Mouse (Mus musculus) spleen, postnatal 4 days (tissue): ENCODE results near the gene Agap1.
A peak's percentile ranks its signal among the peaks of the same experiment; 100 is the strongest.
"Not testable (repeated sequence)": the region's sequence is repeated elsewhere in the genome, so short reads cannot be mapped to it uniquely, and the experiment has no call there.

ENCODE experiments used
- DNase-seq, 2 experiments: peaks; one replicate each; pipeline ENCODE4 v3.0.0; 2022; ENCODE audit warnings: low spot score in 2 of 2

The Agap1 gene

GRCm38 (mm10) chr1:89501891-89502290 lies 47.3 kb downstream of the Agap1 start:
- not testable (repeated sequence) for DNase-seq

- no peak for DNase-seq
Measured at GRCm38 (mm10) chr1:89509196-89509595, 54.6 kb downstream of the Agap1 start.

- no peak for DNase-seq
Measured at GRCm38 (mm10) chr1:89509763-89510340, 55.2 kb downstream of the Agap1 start.

DNA sequence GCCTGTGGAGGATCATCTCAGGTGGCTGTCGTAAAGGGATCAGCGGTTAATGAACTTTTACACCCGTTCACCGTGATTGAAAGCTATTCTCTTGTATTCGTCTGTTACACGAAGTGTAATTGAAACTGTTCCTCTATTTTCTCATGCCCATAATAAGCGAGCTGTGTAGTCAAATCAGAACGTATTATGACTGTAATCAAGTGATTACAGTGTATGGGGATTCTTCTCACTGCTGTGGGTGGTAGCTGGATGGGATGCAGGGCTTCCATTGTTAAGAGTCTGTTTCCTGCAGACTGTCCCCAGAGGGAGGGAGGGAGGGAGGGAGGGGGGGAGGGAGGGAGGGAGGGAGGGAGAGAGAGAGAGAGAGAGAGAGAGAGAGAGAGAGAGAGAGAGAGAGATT lies 56.1 kb downstream of the Agap1 start:
- no peak for DNase-seq

DNA sequence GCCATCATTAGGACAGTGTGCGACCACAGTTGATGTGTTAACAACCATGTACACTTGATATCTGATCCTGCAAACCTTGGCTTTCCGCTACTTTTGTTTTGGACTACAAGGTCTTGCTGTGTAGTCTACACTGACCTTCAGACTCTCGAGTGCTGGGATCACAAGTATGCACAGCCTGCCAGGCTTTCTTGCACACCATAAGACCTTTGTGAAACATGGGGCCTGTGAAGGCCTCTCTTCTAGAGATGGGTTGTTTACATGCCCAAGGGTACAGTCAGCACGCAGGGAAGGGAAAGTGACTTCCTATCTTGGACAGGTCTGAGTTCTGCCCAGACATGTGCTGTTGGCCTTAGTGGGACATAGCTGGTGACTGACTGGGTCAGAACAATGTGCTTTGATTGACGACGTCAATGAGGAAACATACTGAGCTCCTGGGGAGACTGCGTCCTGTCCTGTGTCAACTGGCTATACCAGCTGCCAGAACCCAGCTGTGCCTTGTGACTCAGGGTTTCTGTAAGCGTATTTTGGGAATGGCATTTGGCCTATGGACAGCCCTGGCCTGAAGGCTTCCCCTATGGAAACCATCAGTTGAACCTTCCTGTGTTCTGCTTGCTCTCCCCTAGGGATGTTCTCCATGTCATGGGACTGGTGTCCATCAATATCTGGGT lies 59.1 kb downstream of the Agap1 start:
- no peak for DNase-seq

GRCm38 (mm10) chr1:89515808-89516560 lies 61.4 kb downstream of the Agap1 start:
- no peak for DNase-seq

GRCm38 (mm10) chr1:89517817-89518216 lies 63.2 kb downstream of the Agap1 start:
- DNase-seq, result no peak

DNA sequence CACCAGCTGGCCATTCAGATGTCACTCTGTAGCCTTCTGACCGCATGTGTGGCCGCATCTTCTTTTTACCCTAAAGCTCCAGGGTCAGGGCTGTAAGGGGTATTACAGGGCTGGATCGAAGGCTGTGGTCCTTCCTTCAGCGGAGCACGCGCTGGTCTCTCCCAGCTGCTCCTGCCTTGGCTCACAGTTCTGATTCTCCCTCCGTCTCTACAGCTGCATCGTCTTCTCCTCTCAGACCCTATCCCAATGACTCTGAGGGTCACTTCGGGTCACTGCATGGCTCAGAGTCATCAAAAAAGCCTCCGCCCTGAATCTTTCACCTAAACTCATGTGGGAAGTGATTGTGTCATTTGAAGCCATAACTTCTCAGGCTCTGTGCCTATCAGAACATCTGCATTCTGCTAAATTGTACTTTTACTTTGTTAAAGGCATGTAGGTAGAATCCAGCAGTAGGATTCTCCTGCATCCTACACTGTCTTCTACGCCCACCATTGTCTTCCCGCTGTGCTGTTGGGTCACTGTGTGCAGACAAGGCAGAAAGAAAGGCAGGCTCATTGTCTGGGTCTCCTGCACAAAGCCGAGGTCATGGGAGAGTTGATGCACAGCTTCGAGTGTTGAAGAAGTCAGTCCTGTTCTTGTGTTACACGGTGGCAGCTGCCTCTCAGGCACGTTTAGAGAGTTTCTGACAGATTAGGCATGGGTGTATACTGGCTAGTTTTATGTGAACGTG lies 65.5 kb downstream of the Agap1 start:
- no peak for DNase-seq

- DNase-seq, result no peak
Measured at GRCm38 (mm10) chr1:89521406-89521805, 66.8 kb downstream of the Agap1 start.

- no peak for DNase-seq
Measured at GRCm38 (mm10) chr1:89521935-89522535, 67.4 kb downstream of the Agap1 start.

DNA sequence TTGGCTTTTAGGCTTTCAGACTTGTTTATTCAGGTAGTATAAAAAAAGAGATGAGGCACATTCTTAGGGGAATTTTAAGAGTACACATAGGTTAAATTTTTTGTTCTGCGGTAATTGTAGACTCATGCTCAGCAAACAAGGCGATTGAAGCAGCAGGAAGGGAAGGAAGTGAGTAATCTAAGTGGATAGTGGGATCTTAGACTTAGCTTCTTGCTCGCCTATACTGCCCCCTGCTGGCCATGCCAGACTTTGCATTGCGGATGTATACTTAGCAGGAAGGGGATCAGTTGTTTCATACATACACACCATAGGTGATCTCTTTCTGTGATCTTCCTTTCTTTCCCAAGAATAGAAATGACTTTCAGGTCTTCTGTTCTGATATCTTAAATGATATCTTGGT lies 69.8 kb downstream of the Agap1 start:
- peak; percentile 73 to 91 for DNase-seq

DNA sequence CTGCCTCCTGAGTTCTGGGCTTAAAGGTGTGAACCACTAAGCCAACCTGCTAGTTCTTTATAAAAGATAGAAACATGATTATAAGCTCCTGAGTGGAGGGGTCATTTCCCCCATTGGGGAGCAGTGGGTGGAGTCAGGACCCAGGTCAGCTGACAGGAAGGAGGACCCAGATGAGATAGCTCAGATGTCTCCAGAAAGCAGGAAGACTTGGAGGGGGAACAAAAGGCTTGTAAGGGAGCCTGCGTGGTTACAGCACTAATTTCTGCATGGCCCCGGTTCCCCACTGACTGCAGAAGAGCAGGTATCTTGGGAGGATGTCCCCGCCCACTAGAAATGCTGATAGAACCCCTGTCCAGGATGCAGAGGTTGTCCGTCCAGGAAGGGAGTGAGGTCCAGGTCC lies 70.4 kb downstream of the Agap1 start:
- no peak for DNase-seq

GRCm38 (mm10) chr1:89525825-89526224 lies 71.2 kb downstream of the Agap1 start:
- no peak for DNase-seq

DNA sequence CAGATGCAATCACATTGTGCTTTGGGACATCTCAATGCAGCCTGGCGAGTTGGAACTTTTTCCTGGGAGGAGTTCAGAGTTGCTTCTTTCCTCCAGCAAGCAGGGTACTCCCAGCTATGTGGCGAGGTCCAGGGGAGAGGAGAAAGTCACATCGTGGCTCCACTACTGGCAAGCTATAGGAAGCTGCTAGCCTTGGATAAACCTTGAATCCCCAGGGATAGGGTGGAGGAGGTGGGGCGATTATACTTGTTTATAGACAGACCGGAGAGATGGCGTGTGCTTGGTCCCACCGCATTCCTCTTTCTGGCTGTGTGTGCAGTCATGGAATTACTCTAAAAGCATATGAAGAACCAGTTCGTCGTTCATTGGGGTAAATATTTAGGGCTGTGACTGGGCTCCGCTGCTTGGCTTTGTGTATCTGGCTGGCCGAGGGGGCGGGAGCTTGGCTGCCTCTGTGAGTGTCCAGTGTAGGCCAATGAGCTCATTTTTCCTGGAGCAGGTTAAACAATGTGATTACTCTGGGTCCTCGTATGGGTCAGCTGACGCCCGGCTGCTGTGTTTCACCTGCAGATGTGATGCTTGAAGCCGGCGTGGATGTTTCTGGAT lies 74.2 kb downstream of the Agap1 start:
- no peak for DNase-seq

DNA sequence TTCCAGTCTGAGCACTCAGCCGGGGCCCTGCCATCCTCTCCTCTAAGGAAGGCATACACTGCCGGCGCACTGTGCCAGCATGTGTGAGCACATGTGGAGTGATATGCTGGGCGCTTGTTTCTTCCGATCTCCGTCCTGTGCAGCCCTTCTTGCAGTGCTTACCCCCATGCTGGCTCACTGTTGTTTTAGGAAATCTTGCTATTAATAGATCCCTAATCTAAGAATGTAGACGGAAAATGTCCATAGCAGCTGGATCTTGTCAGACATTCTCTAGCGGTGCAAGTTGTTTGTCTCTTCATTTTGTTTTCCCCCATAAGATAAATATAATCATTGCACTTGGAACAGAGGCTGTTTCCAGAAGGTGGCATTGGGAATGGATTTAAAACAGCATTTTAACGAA lies 79.1 kb downstream of the Agap1 start:
- DNase-seq, result no peak

DNA sequence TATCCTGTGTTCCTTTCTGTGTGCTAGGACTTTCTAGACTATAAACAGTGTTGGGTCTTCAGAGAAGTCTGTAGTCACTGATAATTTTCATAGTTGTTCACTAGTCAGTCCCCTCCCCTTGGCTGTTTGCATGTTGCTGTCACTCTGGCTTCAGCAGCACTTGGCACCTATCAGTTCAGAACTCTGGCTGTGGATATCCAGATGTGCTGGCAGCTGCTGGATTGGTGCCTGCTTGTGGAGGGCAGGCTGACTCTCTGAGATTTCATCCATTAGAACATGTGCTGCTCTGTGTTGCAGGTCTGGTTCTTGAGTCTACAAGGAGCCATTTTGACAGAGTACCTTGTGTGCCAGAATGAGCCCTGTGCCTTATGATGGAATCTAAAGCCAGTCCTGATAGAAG lies 80.6 kb downstream of the Agap1 start:
- no peak for DNase-seq

DNA sequence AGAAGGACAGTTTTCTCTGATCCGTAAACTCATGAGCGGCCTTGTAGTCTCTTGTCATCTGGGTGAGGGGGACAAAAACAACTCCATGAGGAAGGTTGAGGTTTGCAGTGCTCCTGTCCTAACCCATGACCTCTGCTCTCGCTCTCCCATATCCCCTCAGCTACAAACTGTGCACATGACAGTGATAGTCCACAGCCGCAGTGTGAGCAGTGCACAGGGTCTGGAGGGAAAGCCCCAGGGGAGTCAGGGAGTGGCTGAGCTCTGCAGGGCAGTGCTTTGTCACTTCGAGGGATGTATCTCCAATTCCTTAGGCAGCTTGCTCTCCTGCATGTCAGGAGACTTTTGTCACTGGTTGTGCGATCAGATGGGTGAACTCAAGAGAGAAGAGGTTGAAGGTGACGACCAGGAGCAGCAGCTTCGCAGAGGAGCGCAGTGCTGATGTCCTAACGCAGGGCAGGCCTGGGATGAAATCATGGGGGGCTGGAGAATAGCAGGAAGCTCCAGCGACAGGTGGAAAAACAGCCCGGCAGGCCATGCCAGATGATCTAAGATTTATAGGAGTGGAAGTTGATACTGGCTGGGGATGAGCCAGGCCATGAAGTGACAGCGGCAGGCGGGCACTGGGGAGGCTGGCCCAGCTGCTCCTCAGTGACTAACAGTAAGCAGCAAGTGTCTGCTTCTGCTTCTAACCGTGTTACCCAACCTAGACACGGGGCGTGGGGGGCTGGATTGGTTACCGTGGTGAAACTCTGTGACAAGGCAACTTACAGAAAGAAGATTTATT lies 83.7 kb downstream of the Agap1 start:
- no peak for DNase-seq

DNA sequence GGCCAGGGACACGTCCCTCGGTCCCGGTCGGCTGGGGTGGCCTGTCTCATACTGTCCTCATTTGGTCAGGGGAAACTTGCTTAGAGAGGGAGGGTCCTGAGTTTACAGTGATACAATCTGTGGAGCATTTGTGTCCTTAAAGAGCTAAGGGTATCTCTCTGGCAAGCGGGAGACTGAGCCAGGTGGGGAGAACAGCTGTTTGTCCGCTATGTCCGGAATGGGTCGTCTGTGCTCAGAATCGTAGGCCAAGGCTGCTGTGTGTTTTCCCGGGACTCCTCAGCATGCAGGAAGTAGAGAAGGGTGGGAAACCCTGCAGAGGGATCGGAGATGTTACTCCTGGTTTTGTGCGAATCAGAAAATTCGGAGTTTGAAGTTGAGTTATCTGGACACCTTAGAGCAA lies 84.5 kb downstream of the Agap1 start:
- DNase-seq, result no peak

GRCm38 (mm10) chr1:89541151-89541550 lies 86.5 kb downstream of the Agap1 start:
- no peak for DNase-seq

GRCm38 (mm10) chr1:89542464-89542863 lies 87.9 kb downstream of the Agap1 start:
- no peak for DNase-seq

DNA sequence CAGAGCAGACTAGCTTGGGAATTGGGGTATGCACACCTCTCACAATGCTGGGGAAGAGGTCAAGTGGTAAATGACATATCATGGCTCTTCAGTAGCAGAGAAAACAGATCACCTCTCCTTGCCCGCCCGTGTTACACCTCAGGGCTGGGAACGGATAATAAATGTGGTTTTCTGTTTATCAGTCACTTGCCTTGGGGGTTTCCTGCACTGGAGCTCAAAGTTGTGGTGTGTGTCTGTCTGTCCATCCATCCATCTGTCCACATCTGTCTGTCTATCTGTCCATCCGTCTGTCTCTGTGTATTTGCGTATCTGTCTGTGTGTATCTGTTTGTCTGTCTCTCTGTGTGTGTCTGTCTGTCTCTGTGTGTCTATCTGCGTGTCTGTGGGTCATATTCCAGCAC lies 88.7 kb downstream of the Agap1 start:
- no peak for DNase-seq
